Mouse (Mus musculus) embryonic facial prominence, embryonic 15.5 days (tissue): Measurements from ENCODE around the gene Rhbdf1. TPM values are rescaled to one million over a fixed set of nuclear protein-coding genes. Genes with fewer than 3 reads are reported as not detected.

Experiments
- ATAC-seq: fragments of 200-750 bp; cut with Nextera tagmentation; 2 replicates; pipeline ENCODE4 v1.8.0; 2017; ENCODE audit warnings: low read depth, moderate TSS enrichment; ENCODE audit not compliant: insufficient number of reproducible peaks, low FRiP score, low TSS enrichment
- H3K27ac ChIP-seq: fragments of 300-500 bp; sonication (generic); replicated peaks from 2 replicates; pipeline ENCODE4 v1.5.1; 2015; ENCODE audit warnings: mild to moderate bottlenecking, inconsistent platforms
- H3K27me3 ChIP-seq: fragments of 300-500 bp; sonication (generic); 2 replicates; pipeline ENCODE4 v1.6.1; 2015; ENCODE audit warnings: inconsistent platforms
- H3K36me3 ChIP-seq: fragments of 300-500 bp; sonication (generic); 2 replicates; pipeline ENCODE4 v1.6.1; 2015; ENCODE audit warnings: mild to moderate bottlenecking, inconsistent platforms
- H3K4me1 ChIP-seq: fragments of 300-500 bp; sonication (generic); 2 replicates; pipeline ENCODE4 v1.6.1; 2015; ENCODE audit warnings: inconsistent platforms
- H3K4me2 ChIP-seq: fragments of 300-500 bp; sonication (generic); replicated peaks from 2 replicates; pipeline ENCODE4 v1.6.1; 2015; ENCODE audit warnings: mild to moderate bottlenecking, inconsistent platforms
- H3K4me3 ChIP-seq: fragments of 300-500 bp; sonication (generic); replicated peaks from 2 replicates; pipeline ENCODE4 v1.5.1; 2015; ENCODE audit warnings: mild to moderate bottlenecking, inconsistent platforms
- H3K9ac ChIP-seq: fragments of 300-500 bp; sonication (generic); 2 replicates; pipeline ENCODE4 v1.6.1; 2015; ENCODE audit warnings: inconsistent platforms
- H3K9me3 ChIP-seq: fragments of 300-500 bp; sonication (generic); replicated peaks from 2 replicates; pipeline ENCODE4 v1.6.1; 2016; ENCODE audit warnings: inconsistent platforms
- WGBS: fragments of 180-500 bp; shearing (Covaris S2); methylation state at CpG from one replicate; pipeline ENCODE4 v1.1.7; 2015; 5-methylcytosine and 5-hydroxymethylcytosine counted together
- polyA plus RNA-seq: library from polyadenylated mRNA; unstranded; fragments of >200 nt; fragmentation: Nextera tagmentation; extraction: Ambion mirVana; gene quantifications from 2 replicates; pipeline ENCODE4 v1.2.1, GENCODE M21; 2015

Gene Rhbdf1
- polyA plus RNA-seq, 1 experiment from 2014 or later: 78.2 TPM

DNA sequence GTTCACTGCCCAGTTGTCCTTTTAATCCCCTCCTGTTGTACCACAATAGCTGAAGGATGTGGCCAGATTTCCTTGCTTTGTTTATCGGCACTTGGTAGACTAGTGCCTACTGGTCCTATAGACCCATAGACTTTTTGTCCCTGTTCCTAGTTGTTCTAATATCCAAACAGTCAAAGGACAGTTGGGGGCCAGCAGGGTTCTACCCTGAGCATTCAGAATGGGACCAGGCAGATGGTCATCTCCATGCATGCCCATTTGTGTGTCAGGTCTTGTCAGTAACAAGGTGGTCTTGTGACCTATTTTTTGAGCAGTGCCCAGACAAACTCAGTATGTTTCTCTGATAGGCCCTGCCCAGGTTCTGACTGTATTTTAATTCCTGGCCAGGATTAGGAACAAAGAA is 4.9 kb upstream of the Rhbdf1 start:
- H3K9ac ChIP-seq: peak overlapping the region; percentile 65
- H3K4me2 ChIP-seq: peak overlapping the region; percentile 82
- peaks cover 56% of the 10 kb centered on the region for H3K4me1 ChIP-seq
- peak overlapping the region; percentile 70 for H3K4me3 ChIP-seq
- no peaks in the 10 kb centered on the region for H3K9me3 ChIP-seq
- no peaks in the 10 kb centered on the region for H3K27me3 ChIP-seq
- no peak for ATAC-seq
- H3K27ac ChIP-seq: peak overlapping the region; percentile 94
- peaks cover 37% of the 10 kb centered on the region for H3K36me3 ChIP-seq
- 38% methylated on average over 1 of the region's 1 CpGs for WGBS

DNA sequence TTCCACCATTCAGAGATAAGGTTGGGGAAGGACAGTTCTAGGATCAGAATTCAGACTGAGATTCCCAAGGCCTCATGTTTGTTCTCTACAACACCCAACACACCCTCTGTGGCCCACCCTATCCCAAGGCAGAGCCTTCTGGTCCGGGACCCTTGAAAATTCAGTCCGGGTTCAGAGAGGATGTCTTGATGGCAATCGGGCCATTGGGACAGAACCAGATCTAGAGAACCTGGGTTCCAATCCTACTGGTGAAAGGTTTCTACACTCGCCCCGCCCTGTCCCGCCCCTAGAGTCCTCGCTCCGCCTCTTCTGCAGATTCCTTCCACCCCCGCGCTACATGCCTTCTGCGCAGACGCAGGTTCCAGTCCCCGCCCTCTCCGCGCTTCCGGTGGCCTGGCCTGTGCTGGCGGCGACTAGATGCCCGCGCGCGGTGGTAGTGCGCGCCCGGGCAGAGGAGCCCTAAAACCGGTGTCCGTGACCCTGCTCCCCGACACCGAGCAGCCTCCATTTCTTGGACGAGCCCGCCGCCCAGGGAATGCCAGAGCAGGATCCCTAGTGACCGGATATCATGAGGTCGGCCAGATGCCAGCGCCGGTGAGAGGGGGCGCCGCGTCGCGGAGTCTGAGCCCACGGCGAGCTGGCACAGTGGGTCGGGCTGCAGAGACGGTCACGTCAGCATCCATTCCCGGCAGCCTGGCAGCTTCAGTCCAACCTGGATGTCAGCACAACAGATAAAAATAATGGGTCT is 4.2 kb upstream of the Rhbdf1 start, which contains the start of gene Mpg:
TSS of gene Mpg (plus strand) at position 382 of the 748 bp plus-strand sequence.
- Histone ChIP-seq H3K4me1 (peaks cover 56% of the 10 kb centered on the region), H3K36me3 (peaks cover 30% of the 10 kb centered on the region), H3K4me3 (peak within 1 kb of the TSS; percentile 70), H3K9me3 (no peaks in the 10 kb centered on the region), H3K9ac (peak within 1 kb of the TSS; percentile 65), H3K27ac (peak within 1 kb of the TSS; percentile 94), H3K4me2 (peak within 1 kb of the TSS; percentile 82), H3K27me3 (no peaks in the 10 kb centered on the region)
- ATAC-seq: peak; percentile 82
- WGBS: 3% methylated on average over 47 of the region's 47 CpGs

DNA sequence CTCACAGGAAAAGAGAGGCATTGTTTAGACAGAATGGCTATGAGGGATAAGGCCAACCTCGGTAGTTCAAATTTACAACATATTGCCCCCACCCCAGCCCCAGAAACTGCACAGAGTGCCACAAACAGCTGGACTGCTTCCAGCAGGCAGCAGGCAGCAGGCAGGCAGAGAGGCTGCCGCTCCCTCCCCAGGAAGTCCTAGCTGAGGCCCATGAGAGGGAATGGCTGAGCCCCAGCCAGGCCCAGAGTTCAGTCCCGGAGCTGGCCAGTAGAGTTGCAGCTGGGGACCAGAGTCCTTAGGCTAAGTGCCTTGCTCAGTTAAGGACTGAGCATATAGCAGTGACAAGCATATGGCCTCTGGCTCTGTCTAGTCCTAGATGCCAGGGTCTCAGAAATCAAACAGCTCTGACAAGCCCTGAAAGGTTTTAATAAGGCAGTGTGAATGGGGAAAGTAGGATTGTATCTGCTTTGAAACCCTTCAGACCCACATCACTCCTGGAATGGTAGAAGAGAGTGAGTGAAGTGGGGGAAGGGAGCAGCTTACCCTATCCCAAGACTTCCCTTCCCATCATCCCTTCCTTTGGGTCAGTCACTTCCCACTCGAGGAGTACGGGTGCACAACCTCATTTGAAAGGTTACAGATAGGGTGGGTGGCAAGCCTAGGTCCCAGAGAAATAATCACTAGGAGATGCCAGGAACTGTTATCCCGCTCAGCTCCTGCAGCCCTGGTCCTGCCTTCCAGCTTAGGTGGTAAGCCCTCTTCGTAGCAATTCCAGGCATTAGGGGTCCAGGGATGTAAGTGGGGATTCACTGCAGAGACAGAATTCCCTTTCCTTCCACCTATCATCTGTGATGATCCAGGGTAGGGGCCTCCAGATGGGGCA is 3.4 kb upstream of the Rhbdf1 start:
- peaks cover 64% of the 10 kb centered on the region for H3K4me1 ChIP-seq
- no peaks in the 10 kb centered on the region for H3K27me3 ChIP-seq
- 39% methylated on average over 7 of the region's 7 CpGs for WGBS

GRCm38 (mm10) chr11:32224468-32225139 is 2.5 kb upstream of the Rhbdf1 start:
- H3K9me3 ChIP-seq: no peaks in the 10 kb centered on the region
- WGBS: 13% methylated on average over 4 of the region's 4 CpGs
- peaks cover 72% of the 10 kb centered on the region for H3K4me1 ChIP-seq
- peak; percentile 37; the same call in 1 of the 2 replicates for ATAC-seq
- peaks cover 15% of the 10 kb centered on the region; the same call in 1 of the 2 replicates for H3K36me3 ChIP-seq
- H3K4me3 ChIP-seq: no peak overlapping the region
- H3K27ac ChIP-seq: peak overlapping the region; percentile 94
- no peaks in the 10 kb centered on the region for H3K27me3 ChIP-seq
- peak overlapping the region; percentile 30 for H3K4me2 ChIP-seq
- peak overlapping the region; percentile 13; the same call in 1 of the 2 replicates for H3K9ac ChIP-seq

More for the DNA sequence above, 3.4 kb upstream of the Rhbdf1 start:
- Histone ChIP-seq H3K36me3 (peaks cover 21% of the 10 kb centered on the region), H3K27ac (peak overlapping the region; percentile 94), H3K9ac (peak overlapping the region; percentile 13; the same call in 1 of the 2 replicates), H3K4me2 (peak overlapping the region; percentile 82), H3K4me3 (no peak overlapping the region), H3K9me3 (no peaks in the 10 kb centered on the region)
- ATAC-seq: no peak

GRCm38 (mm10) chr11:32223297-32223967 is 1.3 kb upstream of the Rhbdf1 start:
- Histone ChIP-seq H3K4me3 (no peak overlapping the region), H3K4me2 (no peak overlapping the region), H3K4me1 (peaks cover 84% of the 10 kb centered on the region), H3K36me3 (peaks cover 4% of the 10 kb centered on the region; the same call in 1 of the 2 replicates), H3K27me3 (no peaks in the 10 kb centered on the region), H3K9me3 (no peaks in the 10 kb centered on the region), H3K9ac (no peak overlapping the region), H3K27ac (peak overlapping the region; percentile 94)
- no peak for ATAC-seq
- 67% methylated on average over 4 of the region's 4 CpGs for WGBS

GRCm38 (mm10) chr11:32222570-32223194 is 582 bp upstream of the Rhbdf1 start:
- WGBS: 6% methylated on average over 21 of the region's 21 CpGs
- Histone ChIP-seq H3K27me3 (no peaks in the 10 kb centered on the region), H3K4me1 (peaks cover 87% of the 10 kb centered on the region), H3K9me3 (no peaks in the 10 kb centered on the region), H3K36me3 (no peaks in the 10 kb centered on the region), H3K27ac (peak overlapping the region; percentile 92), H3K4me2 (peak overlapping the region; percentile 60), H3K4me3 (peak overlapping the region; percentile 87), H3K9ac (peak overlapping the region; percentile 74; the same call in 1 of the 2 replicates)
- no peak for ATAC-seq

DNA sequence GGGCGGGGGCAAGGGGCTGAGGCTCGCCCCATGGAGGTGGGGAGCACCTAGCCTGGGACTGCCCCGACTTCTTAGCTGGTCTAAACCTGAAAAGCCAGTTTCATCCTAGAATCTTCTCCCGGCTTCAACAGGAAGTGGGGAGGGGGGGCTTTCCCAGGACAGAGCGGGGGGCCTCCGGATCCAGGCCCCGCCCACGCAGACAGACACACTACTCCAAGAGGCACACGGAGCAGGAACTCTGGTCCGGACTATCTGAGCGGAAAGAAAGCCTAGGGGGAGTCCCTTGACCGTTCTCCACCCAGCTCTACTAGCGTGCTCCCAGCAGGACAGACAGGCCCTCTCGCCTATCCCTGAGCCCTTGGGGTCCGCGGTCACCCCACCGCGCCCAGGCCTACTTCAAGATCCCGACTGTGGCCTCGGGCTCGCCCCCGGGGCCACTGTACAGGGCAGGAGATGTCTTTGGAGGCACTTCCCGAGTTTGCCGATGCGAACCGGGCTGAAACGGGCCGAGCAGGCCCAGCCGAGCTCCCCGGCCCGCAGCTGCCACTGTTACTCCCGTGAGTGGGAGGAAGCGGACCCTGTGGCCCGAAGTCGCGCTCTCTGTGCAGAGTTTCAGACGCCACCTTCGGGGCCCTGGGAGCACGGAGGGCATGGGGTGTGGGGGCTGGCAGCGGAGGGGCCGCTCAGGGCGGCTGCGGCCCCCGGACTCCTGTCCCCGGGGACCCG is 712 bp downstream of the Rhbdf1 start:
- peak overlapping the region; percentile 74 for H3K9ac ChIP-seq
- H3K36me3 ChIP-seq: no peaks in the 10 kb centered on the region
- H3K4me3 ChIP-seq: peak overlapping the region; percentile 87
- H3K27me3 ChIP-seq: no peaks in the 10 kb centered on the region
- peaks cover 78% of the 10 kb centered on the region for H3K4me1 ChIP-seq
- H3K9me3 ChIP-seq: no peaks in the 10 kb centered on the region
- ATAC-seq: peak; percentile 71
- under 1% methylated on average over 46 of the region's 46 CpGs for WGBS
- H3K27ac ChIP-seq: peak overlapping the region; percentile 92
- peak overlapping the region; percentile 60 for H3K4me2 ChIP-seq

DNA sequence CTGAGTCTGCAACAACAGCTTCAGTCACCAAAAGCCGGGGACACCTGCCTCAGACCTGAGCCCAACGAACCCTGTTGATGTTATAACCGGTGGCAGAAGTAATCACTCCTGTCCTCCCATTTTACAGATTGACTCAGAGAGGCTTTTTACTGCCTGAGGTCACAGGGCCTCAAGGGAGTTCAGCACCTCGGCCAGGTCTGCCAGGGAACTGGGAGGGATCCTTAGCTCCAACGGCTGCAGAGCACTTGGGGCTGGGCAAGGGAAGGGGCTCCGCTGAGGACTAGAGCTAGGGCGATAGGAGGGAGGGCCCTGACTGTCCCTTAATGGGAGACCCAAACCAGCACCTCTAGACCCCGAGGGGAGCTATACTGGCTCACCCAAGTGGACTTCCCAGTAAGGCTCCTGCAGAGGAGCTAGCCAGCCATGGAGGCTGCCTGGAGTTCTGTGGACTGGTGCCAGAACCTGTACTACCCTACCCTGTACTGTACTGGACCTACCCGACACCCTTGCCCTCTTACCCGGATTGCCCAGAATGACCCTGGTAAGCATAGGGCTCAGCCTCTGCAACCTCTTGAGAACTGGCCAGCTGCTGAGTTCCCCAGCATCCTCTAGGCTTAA is 1.4 kb downstream of the Rhbdf1 start:
- Histone ChIP-seq H3K9me3 (no peaks in the 10 kb centered on the region), H3K4me2 (peak overlapping the region; percentile 60), H3K27me3 (no peaks in the 10 kb centered on the region), H3K4me3 (peak overlapping the region; percentile 87), H3K9ac (peak overlapping the region; percentile 74), H3K27ac (peak overlapping the region; percentile 92), H3K4me1 (peaks cover 73% of the 10 kb centered on the region), H3K36me3 (peaks cover 7% of the 10 kb centered on the region)
- peak; percentile 3; the same call in 1 of the 2 replicates for ATAC-seq
- 33% methylated on average over 10 of the region's 10 CpGs for WGBS

DNA sequence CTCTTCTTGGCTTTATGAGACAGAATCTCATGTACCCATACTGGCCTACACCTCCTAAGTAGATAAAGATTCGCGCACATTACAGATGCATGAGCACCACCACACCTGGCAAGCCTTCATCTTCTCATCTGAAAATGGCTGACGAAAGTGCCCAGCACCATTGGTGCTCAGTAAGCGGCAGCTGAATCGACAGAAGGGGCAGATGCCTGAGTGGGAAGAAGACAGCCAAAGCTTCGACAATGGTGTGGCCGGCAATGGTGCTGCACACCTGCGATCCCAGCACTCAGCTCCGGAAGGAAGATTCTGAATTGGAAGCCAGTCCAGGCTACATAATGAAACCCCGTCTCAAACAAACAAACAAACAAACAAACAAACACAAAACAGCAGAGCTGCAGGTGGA is 2.8 kb downstream of the Rhbdf1 start:
- 0 out of 2 replicates have a peak overlapping the region, but pooled peaks have one; percentile 58 for H3K27ac ChIP-seq
- H3K9me3 ChIP-seq: no peaks in the 10 kb centered on the region
- H3K9ac ChIP-seq: no peak overlapping the region
- WGBS: 87% methylated on average over 10 of the region's 10 CpGs
- H3K4me2 ChIP-seq: peak overlapping the region; percentile 60
- ATAC-seq: no peak
- no peak overlapping the region; the same call in 1 of the 2 replicates for H3K4me3 ChIP-seq
- peaks cover 21% of the 10 kb centered on the region for H3K36me3 ChIP-seq
- no peaks in the 10 kb centered on the region for H3K27me3 ChIP-seq
- peaks cover 59% of the 10 kb centered on the region for H3K4me1 ChIP-seq
